Mouse (Mus musculus): ENCODE measurements at regions not wholly inside any gene's neighbourhood (a gene's known extent, or its start where the extent isn't known, plus 50 kb on each side); places are given as distances from the start of the nearest gene placed in this dataset.

DNA sequence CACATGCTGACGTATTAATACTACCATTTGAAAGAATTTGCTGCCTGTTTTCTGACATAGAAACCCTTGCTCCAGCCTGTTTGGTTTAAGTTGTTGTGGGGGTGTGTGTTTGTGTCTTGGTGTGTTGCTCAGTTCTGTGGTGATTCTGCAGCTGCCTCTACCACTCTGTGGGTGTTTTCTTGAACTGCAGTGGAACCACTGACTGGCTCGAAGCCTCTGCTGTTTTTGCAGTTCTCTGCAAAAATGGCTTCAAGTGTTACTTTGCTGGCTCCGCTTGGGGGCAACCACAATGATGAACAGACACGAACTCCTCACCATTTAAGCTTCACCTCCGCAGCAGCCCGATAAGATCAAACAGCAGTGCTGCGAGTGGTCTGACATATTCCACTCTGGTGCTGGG is 274.6 kb downstream of the Ets1 start:
- peak; percentile 57 for ATAC-seq

GRCm38 (mm10) chr9:32915633-32916032 is 279.6 kb downstream of the Ets1 start:
- ATAC-seq, result peak; percentile 86

- no peak for ATAC-seq
Measured at GRCm38 (mm10) chr9:32916731-32917130, 280.7 kb downstream of the Ets1 start.

- no peak for ATAC-seq
Measured at GRCm38 (mm10) chr9:32923925-32924324, 287.9 kb downstream of the Ets1 start.

GRCm38 (mm10) chr9:32924333-32924886 is 288.4 kb downstream of the Ets1 start:
- no peak for ATAC-seq

GRCm38 (mm10) chr9:32925036-32925435 is 289.0 kb downstream of the Ets1 start:
- peak; percentile 11 for ATAC-seq

DNA sequence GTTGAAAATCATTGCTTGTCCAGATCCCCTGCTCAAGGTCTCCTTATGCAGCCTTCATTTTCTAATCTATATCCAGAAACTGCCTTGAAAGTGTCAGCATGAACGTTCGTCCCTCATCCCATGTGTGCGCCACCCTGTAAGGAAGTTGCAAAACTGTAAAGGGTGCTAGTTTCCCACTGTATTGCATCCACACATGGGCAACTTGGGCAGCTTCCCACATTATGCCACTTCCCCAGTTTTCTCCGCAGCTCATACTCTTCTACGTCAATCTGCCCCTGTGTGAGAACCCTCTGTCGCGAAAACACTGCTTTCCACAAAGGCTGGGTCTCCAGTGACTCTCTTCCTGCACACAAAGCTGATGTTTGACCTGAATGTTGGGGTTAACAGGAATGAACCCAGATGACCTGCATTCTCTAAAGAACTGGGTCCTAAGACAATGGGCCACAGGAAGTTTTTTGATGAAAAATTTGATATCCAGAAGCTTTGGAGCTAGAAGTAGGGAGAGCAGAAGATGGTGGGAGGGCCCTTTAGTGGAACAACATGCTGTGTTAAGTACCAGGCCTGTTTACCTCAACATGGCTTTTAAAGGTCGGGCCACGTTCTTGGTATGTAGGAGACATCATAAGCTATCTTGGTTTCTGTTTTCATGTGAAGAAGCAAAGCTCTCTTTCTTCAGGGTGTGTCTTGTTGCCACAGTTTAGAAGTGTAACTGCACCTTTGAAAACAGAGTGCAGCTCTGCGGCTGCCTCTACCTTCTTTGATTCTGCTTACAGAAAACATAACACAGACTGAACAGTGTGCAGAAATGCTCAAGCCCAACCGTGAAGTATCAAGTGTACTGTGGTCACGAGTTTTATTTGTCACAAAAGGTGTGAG is 289.9 kb downstream of the Ets1 start:
- ATAC-seq, result peak; percentile 44

- no peak for ATAC-seq
Measured at GRCm38 (mm10) chr9:32927656-32928055, 291.6 kb downstream of the Ets1 start.

DNA sequence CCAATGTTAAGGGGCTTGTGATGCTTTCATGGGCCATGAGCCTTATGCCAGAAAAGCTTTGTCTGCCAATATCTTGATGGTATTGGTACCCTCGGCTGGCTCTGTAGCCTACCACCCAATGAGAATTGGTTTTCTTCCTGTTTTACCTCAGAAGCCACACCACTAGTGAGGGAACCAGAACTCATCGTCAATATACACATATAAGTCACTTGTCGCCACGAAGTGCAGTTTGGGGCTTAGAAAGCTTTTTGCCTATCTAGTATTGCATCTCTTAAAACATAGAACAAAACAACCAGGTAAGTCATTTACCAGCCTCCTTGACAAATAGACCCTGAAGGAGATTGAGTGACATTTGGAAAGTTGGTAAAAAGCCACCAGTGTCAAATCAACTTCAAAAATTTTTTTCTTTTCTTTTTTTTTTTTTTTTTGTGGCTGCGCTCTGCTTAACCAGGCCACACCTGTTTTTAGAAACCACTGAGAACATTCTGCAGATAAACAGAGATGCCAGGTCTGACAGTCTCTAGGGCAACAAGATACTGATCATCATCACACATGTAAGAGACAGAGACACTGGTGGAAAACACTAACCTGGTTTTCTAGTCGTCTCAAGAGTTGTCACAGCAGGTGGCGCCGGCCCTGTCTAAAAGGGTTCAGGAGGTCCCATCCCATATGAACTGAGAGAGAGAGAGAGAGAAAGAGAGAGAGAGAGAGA is 292.4 kb downstream of the Ets1 start:
- peak; percentile 63 for ATAC-seq

- no peak for ATAC-seq
Measured at GRCm38 (mm10) chr9:32929331-32929730, 293.3 kb downstream of the Ets1 start.

DNA sequence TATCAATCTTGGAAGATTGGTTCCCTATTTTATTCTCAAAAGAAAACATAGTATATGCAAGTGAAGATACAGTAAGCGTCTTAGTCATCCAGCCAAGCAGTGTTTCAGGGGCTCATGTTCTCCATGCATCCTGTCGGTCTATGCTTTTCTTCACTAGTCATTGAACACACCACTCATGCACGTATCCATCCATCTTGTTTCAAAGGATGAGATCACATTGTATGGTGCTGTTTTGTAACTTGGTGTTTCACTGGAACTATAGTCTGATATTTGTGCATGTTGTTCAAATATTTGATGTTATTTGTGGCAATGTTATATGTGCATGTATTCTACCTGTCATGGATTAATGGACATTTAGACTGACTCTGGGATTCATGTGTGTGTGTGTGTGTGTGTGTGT is 293.8 kb downstream of the Ets1 start:
- ATAC-seq, result no peak

DNA sequence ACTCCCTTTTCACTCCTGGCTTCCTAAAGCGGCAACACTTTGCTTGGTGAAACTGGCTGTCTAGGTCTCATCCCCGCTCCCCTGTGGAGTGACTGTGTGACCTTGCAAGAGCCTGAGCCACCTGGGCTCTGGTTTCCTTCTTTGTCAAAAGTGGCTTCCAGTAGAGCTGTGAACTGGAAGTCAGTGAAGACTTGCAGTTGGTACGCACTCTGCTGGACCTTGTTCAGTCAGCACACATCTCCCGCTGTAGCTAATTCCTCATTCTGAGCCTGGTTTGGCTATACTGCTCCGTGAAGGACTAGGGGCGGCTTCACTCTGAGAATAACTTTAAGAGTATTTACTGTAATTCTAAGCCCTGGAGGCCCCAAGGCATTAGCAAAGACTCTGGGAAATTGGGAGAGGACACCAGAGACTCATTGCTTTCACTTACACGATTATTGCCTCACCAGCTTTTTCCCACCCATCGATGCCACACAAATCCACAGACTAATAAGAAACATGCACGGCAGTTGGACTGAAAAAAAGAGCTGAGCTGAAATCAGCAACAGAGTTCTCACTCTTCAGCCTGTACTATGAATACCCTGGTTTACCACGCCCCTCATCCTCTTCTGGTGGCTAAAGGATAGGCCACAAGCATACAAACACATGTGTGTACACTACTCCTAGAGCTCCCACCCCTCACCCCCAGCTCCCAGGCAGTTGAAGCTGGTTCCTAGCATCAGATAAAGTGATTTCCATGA is 295.4 kb downstream of the Ets1 start:
- ATAC-seq, result no peak

DNA sequence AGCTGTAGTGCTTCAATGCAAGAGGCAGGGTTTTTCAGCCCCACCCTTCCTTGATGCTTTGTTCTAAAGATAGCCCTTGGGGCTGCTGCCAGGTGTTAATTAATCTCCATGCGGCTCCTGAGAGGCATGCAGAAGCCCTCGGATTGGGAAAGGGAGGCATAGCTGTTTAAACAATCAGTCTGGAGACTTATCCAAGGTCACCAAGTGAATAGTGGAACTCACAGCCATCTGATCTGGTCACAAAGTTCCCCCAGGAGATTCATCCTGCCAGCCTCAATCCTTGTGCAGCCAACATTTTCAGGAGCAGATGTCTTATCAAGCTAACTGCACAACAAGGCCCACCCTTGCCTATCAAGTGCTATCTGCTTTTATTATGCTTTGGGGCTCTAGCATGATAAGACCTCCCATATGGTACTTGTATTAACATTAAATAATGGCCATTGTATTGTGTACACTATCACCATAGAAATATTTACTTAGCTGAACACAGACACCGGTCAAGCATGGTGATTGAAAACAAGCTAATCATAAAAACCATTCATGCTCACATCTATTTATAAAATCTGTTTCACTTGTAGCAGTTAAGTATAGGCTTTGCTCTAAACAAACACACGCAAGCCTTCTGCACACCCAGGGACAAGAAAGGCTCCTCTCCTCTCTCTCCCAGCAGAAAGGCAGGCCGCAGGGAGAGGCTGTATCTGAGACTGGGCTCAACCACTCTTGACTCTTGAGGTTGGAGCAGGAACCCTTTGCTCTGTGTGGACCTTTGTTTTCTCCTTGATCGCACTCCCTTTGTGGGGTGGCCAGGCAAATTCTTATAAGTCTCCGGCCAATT is 297.4 kb downstream of the Ets1 start:
- ATAC-seq, result no peak

GRCm38 (mm10) chr9:32934436-32934835 is 298.4 kb downstream of the Ets1 start:
- ATAC-seq, result no peak

GRCm38 (mm10) chr9:32936462-32936861 is 300.4 kb downstream of the Ets1 start:
- no peak for ATAC-seq

DNA sequence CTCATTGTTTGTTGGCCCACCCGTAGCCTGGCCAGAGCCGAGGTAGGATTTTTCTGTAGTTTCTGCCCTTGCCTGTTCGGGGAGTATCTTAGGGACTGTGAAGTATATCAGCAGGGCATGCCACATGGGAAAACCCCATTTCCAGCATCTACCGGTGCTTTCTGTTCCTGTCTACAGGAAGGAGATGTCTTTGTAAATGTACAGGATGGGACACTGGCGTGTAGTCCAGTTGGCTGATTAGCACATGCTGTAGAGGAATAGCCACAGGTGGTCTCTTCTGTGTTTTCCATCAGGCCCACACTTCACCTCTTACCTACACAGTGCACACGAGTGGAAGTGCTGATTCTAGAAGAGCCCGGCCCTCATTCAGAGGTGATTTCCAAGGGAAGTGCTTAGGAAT is 301.4 kb downstream of the Ets1 start:
- no peak for ATAC-seq

DNA sequence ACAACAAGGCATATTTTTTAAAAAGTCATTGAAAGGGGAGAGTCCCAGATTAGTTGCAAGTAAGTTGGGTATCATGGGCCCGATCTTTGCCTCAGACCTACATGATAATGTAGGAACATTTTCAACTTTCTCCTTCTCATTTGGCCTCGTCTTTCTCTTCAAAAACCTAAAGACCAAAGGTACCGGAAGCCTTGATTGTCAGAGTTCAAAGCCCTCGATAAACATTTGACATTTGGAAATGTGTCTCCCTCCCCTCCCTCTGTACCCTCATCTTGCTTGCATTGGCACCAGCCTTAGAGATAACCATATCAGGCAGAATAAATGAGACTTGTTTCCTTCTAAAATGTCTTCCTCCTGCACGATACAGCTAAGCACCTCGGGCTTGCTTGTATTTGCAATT is 302.8 kb downstream of the Ets1 start:
- peak; percentile 44 for ATAC-seq

DNA sequence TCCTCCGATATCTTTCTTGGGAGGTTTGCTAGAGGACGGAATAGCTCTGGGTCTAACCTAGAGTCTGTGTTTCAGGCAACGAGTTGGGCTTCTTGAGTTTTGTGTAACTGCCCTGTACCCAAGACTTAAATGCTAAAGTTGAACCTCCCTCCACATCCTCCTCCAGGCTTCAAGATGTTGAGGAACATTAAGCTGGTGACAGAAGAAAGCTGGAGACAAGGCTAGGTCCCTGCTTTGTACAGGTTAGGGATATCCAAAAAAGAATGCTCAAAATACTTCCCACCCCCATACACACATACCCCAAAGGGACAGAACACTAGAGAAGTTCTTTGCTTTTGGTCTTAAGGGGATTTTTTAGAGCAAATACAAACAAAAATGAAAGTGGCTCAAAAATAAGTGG is 303.6 kb downstream of the Ets1 start:
- ATAC-seq, result no peak

DNA sequence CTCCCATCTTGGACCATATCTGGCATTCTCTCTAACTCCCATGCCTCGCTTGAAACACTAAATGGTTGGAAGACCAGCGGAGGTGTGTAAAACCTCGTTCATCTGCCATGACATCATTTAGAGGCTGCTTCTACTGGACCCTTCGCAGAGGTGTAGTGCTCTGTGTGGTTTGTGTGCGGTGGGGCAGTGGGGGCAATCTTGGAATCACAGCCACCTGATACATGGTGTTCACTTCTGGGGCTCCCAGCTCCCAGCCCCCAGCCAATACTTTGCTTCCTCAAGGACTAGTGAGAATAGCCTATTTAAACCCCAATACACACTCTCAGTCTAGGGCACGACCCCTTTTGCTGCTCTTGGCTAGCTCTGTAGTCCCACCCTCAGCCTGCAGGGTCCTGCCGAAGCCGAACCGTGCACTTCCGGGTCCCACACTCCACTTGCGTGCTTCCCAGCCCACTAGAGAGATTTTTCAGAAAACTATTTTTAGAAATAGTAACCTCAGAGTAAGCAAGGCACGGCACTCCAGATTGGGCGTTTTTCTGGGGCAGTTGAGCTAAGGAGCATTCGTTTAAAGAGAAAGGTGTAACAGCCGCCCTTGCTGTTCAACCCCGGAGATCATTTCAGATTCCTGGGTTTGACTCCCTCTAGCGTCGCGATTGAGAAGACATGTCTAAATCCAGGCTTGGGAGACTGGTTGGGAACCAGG is 304.2 kb downstream of the Ets1 start:
- ATAC-seq, result peak; percentile 57

- ATAC-seq, result peak; percentile 49
Measured at GRCm38 (mm10) chr9:32940919-32941767, 305.1 kb downstream of the Ets1 start.

GRCm38 (mm10) chr9:32941768-32942030 is 305.7 kb downstream of the Ets1 start:
- peak; percentile 9 for ATAC-seq
